In genomic region chr5:108669986-108670385, GRCm38 (mm10) we compare ENCODE assay signal across 8 mouse cellular contexts. TPM values are rescaled to one million over a fixed set of nuclear protein-coding genes. Genes with fewer than 3 reads are reported as not detected.
A peak's percentile ranks its signal among the peaks of the same experiment; 100 is the strongest.
DNase-seq lines count a peak whose midpoint lies in the region; TF ChIP-seq lines count a peak whose summit lies in the region.

No protein-coding gene starts in this region.

- no peak for TF ChIP-seq POLR2A in heart, adult 2 months (IDR thresholded peaks at IDR 0.05; ENCODE audit: insufficient read depth, low read depth, low read length)
- no peak for TF ChIP-seq POLR2A in ES-Bruce4 (IDR thresholded peaks at IDR 0.05; ENCODE audit: insufficient read depth, low read length)

- no peak for DNase-seq in heart, adult 2 months
- no peak for DNase-seq in heart, postnatal 25 days (ENCODE audit: low spot score)
- DNase-seq in hindbrain, embryonic 10.5 days (ENCODE audit: low spot score): no peak
- DNase-seq in thymus, postnatal 25 days: no peak
- DNase-seq in adrenal gland, adult 8-10 months: no peak
- DNase-seq in thymus, postnatal 0 days (ENCODE audit: low spot score): no peak

- no peaks in the 10 kb centered on the region for H3K36me3 ChIP-seq in heart, adult 2 months (ENCODE audit: control insufficient read depth, insufficient read depth, low read length)
- H3K36me3 ChIP-seq in ES-Bruce4 (ENCODE audit: control insufficient read depth, insufficient read depth, low read length, poor library complexity, severe bottlenecking): no peaks in the 10 kb centered on the region
- peaks cover 22% of the 10 kb centered on the region for H3K36me3 ChIP-seq in hindbrain, embryonic 10.5 days
- peaks cover 31% of the 10 kb centered on the region for H3K36me3 ChIP-seq in macrophage (ENCODE audit: inconsistent target)

- TF ChIP-seq EP300 in heart, adult 2 months (IDR thresholded peaks at IDR 0.05; ENCODE audit: insufficient read depth, low read depth, low read length): no peak
- no peak for TF ChIP-seq EP300 in ES-Bruce4 (IDR thresholded peaks at IDR 0.05; ENCODE audit: insufficient read depth, low read depth, low read length)

- H3K27me3 ChIP-seq in heart, adult 2 months (ENCODE audit: control insufficient read depth, insufficient read depth, low read length): no peaks in the 10 kb centered on the region
- H3K27me3 ChIP-seq in ES-Bruce4 (ENCODE audit: control insufficient read depth, insufficient read depth, low read length, poor library complexity, severe bottlenecking): no peaks in the 10 kb centered on the region
- H3K27me3 ChIP-seq in hindbrain, embryonic 10.5 days (ENCODE audit: insufficient read depth, poor library complexity, severe bottlenecking): no peaks in the 10 kb centered on the region

- H3K4me3 ChIP-seq in heart, adult 2 months: peak overlapping the region; percentile 69
- H3K4me3 ChIP-seq in ES-Bruce4 (ENCODE audit: low read depth, low read length) (peak overlapping the region; percentile 76), macrophage (ENCODE audit: inconsistent target) (peak overlapping the region; percentile 80)
- H3K4me3 ChIP-seq in hindbrain, embryonic 10.5 days: peak overlapping the region; percentile 68; the same call in 1 of the 2 replicates

- H3K79me2 ChIP-seq in heart, adult 2 months (replicated peaks; ENCODE audit: control insufficient read depth, insufficient read depth, low read length): no peaks in the 10 kb centered on the region
- peaks cover 22% of the 10 kb centered on the region for H3K79me2 ChIP-seq in macrophage (ENCODE audit: inconsistent target)

- H3K9ac ChIP-seq in heart, adult 2 months (ENCODE audit: low read depth, low read length): no peak overlapping the region
- H3K9ac ChIP-seq in ES-Bruce4 (ENCODE audit: low read depth, poor library complexity, severe bottlenecking): peak overlapping the region; percentile 84

- intact Hi-C loops in heart, adult 2 months (cut with DNase I): loop anchor here (2.0 to 10.0 kb wide), 4 partner anchors 41 to 1195 kb away; partner anchors contain the start of genes Dr1, Gak and Tmem175
- intact Hi-C loops in heart, postnatal 25 days (cut with DNase I): loop anchor here (2.0 to 5.0 kb wide), 3 partner anchors 23 to 57 kb away; partner anchors contain the start of genes Fgfrl1, Gak and Tmem175

- no peak for TF ChIP-seq CTCF in heart, adult 2 months (IDR thresholded peaks at IDR 0.05)
- TF ChIP-seq CTCF in ES-Bruce4 (IDR thresholded peaks at IDR 0.05; ENCODE audit: low read depth, low read length): no peak

- H3K27ac ChIP-seq in heart, adult 2 months: peak overlapping the region; percentile 99; the same call in 1 of the 2 replicates
- H3K27ac ChIP-seq in ES-Bruce4 (ENCODE audit: insufficient read depth, low read length) (no peak overlapping the region), macrophage (peak overlapping the region; percentile 95)
- H3K27ac ChIP-seq in hindbrain, embryonic 10.5 days: peak overlapping the region; percentile 94; the same call in 1 of the 2 replicates

- H3K4me1 ChIP-seq in heart, adult 2 months (ENCODE audit: control insufficient read depth, insufficient read depth, low read length): peaks cover 2% of the 10 kb centered on the region
- peaks cover 2% of the 10 kb centered on the region for H3K4me1 ChIP-seq in ES-Bruce4 (ENCODE audit: control insufficient read depth, insufficient read depth, low read length)
- H3K4me1 ChIP-seq in hindbrain, embryonic 10.5 days (replicated peaks): peaks cover 21% of the 10 kb centered on the region

- 74% methylated on average over 9 of the region's 9 CpGs for WGBS in heart, adult 2 months
- 83% methylated on average over 9 of the region's 9 CpGs for WGBS in hindbrain, embryonic 10.5 days
- 67% methylated on average over 9 of the region's 9 CpGs for WGBS in macrophage (ENCODE audit: missing documents)

- H3K9me3 ChIP-seq in ES-Bruce4 (replicated peaks; ENCODE audit: control insufficient read depth, insufficient read depth, low read length, poor library complexity, severe bottlenecking): no peaks in the 10 kb centered on the region
- no peaks in the 10 kb centered on the region for H3K9me3 ChIP-seq in hindbrain, embryonic 10.5 days

RNA-seq across cellular contexts. Expression of gene Dgkq, which starts 0.5 kb away (rescaled TPM):
- total RNA-seq in heart, adult 2 months (2021): 1 to 10 TPM; 5.0 to 6.6 TPM
- 9.2 and 15.6 TPM in 2 replicates for polyA plus RNA-seq in heart, adult 2 months (2012; rRNA removed)
- 10 to 100 TPM in 1 of 2 experiments, 1 to 10 TPM in 1; 8.4 to 10.1 TPM for total RNA-seq in heart, postnatal 25 days (2021)
- polyA plus RNA-seq in ES-Bruce4 (2011; ENCODE audit: insufficient read depth, insufficient read length, low read depth, missing spikeins): 6.5 and 10.7 TPM in 2 replicates
- 11.1 and 15.1 TPM in 2 replicates for polyA plus RNA-seq in hindbrain, embryonic 10.5 days (2016; fragmentation: Nextera tagmentation; extraction: Ambion mirVana)
- 100 to 1,000 TPM in 9 of 26 experiments, 10 to 100 TPM in 17; 31.3 to 213 (median 93.0) TPM for total RNA-seq in macrophage (2018; cell fraction: chromatin; rRNA removed)
- 10 to 100 TPM in 2 of 26 experiments, 1 to 10 TPM in 24; 5.0 to 10.7 (median 7.4) TPM for total RNA-seq in macrophage (2018; cell fraction: cytosol; rRNA removed)
- total RNA-seq in macrophage (2018; cell fraction: nucleus; rRNA removed): 10 to 100 TPM; 13.5 to 74.1 (median 32.1) TPM
- 5.8 to 11.1 TPM (median 8.4 TPM) in 3 replicates for polyA plus RNA-seq in macrophage (2018)
- total RNA-seq in adrenal gland, adult 8-10 months (2022): 10 to 100 TPM; 15.3 to 39.9 (median 31.0) TPM
- 5.0 and 6.6 TPM in 2 replicates for polyA plus RNA-seq in thymus, postnatal 0 days (2015; fragmentation: Nextera tagmentation; extraction: Ambion mirVana)

RNA-seq across cellular contexts. Expression of gene Slc26a1, which starts 5.4 kb away (rescaled TPM):
- not detected for total RNA-seq in heart, adult 2 months (2021)
- polyA plus RNA-seq in heart, adult 2 months (2012; rRNA removed): 0.06 and 0.12 TPM in 2 replicates
- not detected for total RNA-seq in heart, postnatal 25 days (2021)
- not detected in 2 replicates for polyA plus RNA-seq in ES-Bruce4 (2011; ENCODE audit: insufficient read depth, insufficient read length, low read depth, missing spikeins)
- 0.57 and 0.99 TPM in 2 replicates for polyA plus RNA-seq in hindbrain, embryonic 10.5 days (2016; fragmentation: Nextera tagmentation; extraction: Ambion mirVana)
- total RNA-seq in macrophage (2018; cell fraction: chromatin; rRNA removed): under 1 TPM in 5 of 26 experiments, not detected in 21; 0.19 to 0.43 (median 0.37) TPM
- not detected for total RNA-seq in macrophage (2018; cell fraction: cytosol; rRNA removed)
- total RNA-seq in macrophage (2018; cell fraction: nucleus; rRNA removed): not detected
- not detected in 3 replicates for polyA plus RNA-seq in macrophage (2018)
- under 1 TPM; 0.14 to 0.46 (median 0.19) TPM for total RNA-seq in adrenal gland, adult 8-10 months (2022)
- 0.14 and 0.20 TPM in 2 replicates for polyA plus RNA-seq in thymus, postnatal 0 days (2015; fragmentation: Nextera tagmentation; extraction: Ambion mirVana)

RNA-seq across cellular contexts. Expression of gene Idua, which starts 9.9 kb away (rescaled TPM):
- 10 to 100 TPM; 21.7 to 23.2 TPM for total RNA-seq in heart, adult 2 months (2021)
- 30.4 and 33.3 TPM in 2 replicates for polyA plus RNA-seq in heart, adult 2 months (2012; rRNA removed)
- total RNA-seq in heart, postnatal 25 days (2021): 10 to 100 TPM; 18.8 to 20.3 TPM
- polyA plus RNA-seq in ES-Bruce4 (2011; ENCODE audit: insufficient read depth, insufficient read length, low read depth, missing spikeins) (13.8 and 17.4 TPM in 2 replicates), macrophage (2018) (33.4 to 53.3 TPM (median 50.8 TPM) in 3 replicates)
- polyA plus RNA-seq in hindbrain, embryonic 10.5 days (2016; fragmentation: Nextera tagmentation; extraction: Ambion mirVana): 12.0 and 12.8 TPM in 2 replicates
- 100 to 1,000 TPM in 14 of 26 experiments, 10 to 100 TPM in 12; 29.9 to 153 (median 104) TPM for total RNA-seq in macrophage (2018; cell fraction: chromatin; rRNA removed)
- total RNA-seq in macrophage (2018; cell fraction: cytosol; rRNA removed): 10 to 100 TPM; 34.4 to 64.8 (median 50.2) TPM
- total RNA-seq in macrophage (2018; cell fraction: nucleus; rRNA removed): 100 to 1,000 TPM in 22 of 26 experiments, 10 to 100 TPM in 4; 41.0 to 248 (median 136) TPM
- total RNA-seq in adrenal gland, adult 8-10 months (2022): 10 to 100 TPM; 17.5 to 31.1 (median 22.6) TPM
- 5.4 and 6.2 TPM in 2 replicates for polyA plus RNA-seq in thymus, postnatal 0 days (2015; fragmentation: Nextera tagmentation; extraction: Ambion mirVana)

RNA-seq across cellular contexts. Expression of gene Fgfrl1, which starts 22.2 kb away (rescaled TPM):
- total RNA-seq in heart, adult 2 months (2021): 10 to 100 TPM; 17.6 to 21.6 TPM
- polyA plus RNA-seq in heart, adult 2 months (2012; rRNA removed): 33.5 and 36.5 TPM in 2 replicates
- 10 to 100 TPM; 18.4 to 19.8 TPM for total RNA-seq in heart, postnatal 25 days (2021)
- 8.9 and 13.2 TPM in 2 replicates for polyA plus RNA-seq in ES-Bruce4 (2011; ENCODE audit: insufficient read depth, insufficient read length, low read depth, missing spikeins)
- polyA plus RNA-seq in hindbrain, embryonic 10.5 days (2016; fragmentation: Nextera tagmentation; extraction: Ambion mirVana): 14.7 and 16.3 TPM in 2 replicates
- total RNA-seq in macrophage (2018; cell fraction: chromatin; rRNA removed): 1 to 10 TPM in 18 of 26 experiments, under 1 TPM in 7, not detected in 1; 0.34 to 4.7 (median 1.5) TPM
- 1 to 10 TPM in 11 of 26 experiments, under 1 TPM in 15; 0.20 to 1.7 (median 0.83) TPM for total RNA-seq in macrophage (2018; cell fraction: cytosol; rRNA removed)
- total RNA-seq in macrophage (2018; cell fraction: nucleus; rRNA removed): 1 to 10 TPM in 20 of 26 experiments, under 1 TPM in 6; 0.37 to 6.0 (median 1.3) TPM
- polyA plus RNA-seq in macrophage (2018): 0.64 to 1.9 TPM (median 1.3 TPM) in 3 replicates
- 10 to 100 TPM; 29.5 to 52.6 (median 34.7) TPM for total RNA-seq in adrenal gland, adult 8-10 months (2022)
- polyA plus RNA-seq in thymus, postnatal 0 days (2015; fragmentation: Nextera tagmentation; extraction: Ambion mirVana): 4.1 and 5.1 TPM in 2 replicates

RNA-seq across cellular contexts. Expression of gene Tmem175, which starts 40.4 kb away (rescaled TPM):
- 1 to 10 TPM; 8.3 to 9.6 TPM for total RNA-seq in heart, adult 2 months (2021)
- polyA plus RNA-seq in heart, adult 2 months (2012; rRNA removed): 26.1 and 36.0 TPM in 2 replicates
- total RNA-seq in heart, postnatal 25 days (2021): 1 to 10 TPM; 8.1 to 9.6 TPM
- polyA plus RNA-seq in ES-Bruce4 (2011; ENCODE audit: insufficient read depth, insufficient read length, low read depth, missing spikeins): 16.1 and 19.7 TPM in 2 replicates
- polyA plus RNA-seq in hindbrain, embryonic 10.5 days (2016; fragmentation: Nextera tagmentation; extraction: Ambion mirVana): 17.3 and 19.2 TPM in 2 replicates
- 10 to 100 TPM in 21 of 26 experiments, 1 to 10 TPM in 5; 4.2 to 72.9 (median 25.0) TPM for total RNA-seq in macrophage (2018; cell fraction: chromatin; rRNA removed)
- total RNA-seq in macrophage (2018; cell fraction: cytosol; rRNA removed): 10 to 100 TPM; 19.2 to 37.3 (median 26.2) TPM
- 10 to 100 TPM; 12.0 to 76.8 (median 26.2) TPM for total RNA-seq in macrophage (2018; cell fraction: nucleus; rRNA removed)
- polyA plus RNA-seq in macrophage (2018): 20.7 to 30.7 TPM (median 24.4 TPM) in 3 replicates
- total RNA-seq in adrenal gland, adult 8-10 months (2022): 10 to 100 TPM; 27.3 to 34.7 (median 31.8) TPM
- 25.2 and 28.3 TPM in 2 replicates for polyA plus RNA-seq in thymus, postnatal 0 days (2015; fragmentation: Nextera tagmentation; extraction: Ambion mirVana)
